Mouse (Mus musculus) embryonic fibroblast, embryonic 13.5 days (primary cell): Measurements from ENCODE around the gene Pnkd. TPM values are rescaled to one million over a fixed set of nuclear protein-coding genes. Genes with fewer than 3 reads are reported as not detected.
A peak's percentile ranks its signal among the peaks of the same experiment; 100 is the strongest.

Experiments
- H3K27ac ChIP-seq: 2 replicates; pipeline ENCODE4 v1.5.1; 2012; ENCODE audit warnings: low read length, control low read depth, inconsistent platforms; ENCODE audit not compliant: insufficient read depth
- H3K4me1 ChIP-seq: 2 replicates; pipeline ENCODE4 v1.6.1; 2011; ENCODE audit warnings: low read length; ENCODE audit not compliant: control insufficient read depth, insufficient read depth
- H3K4me3 ChIP-seq: 2 replicates; pipeline ENCODE4 v1.5.1; 2011; ENCODE audit warnings: mild to moderate bottlenecking, control low read depth, low read length; ENCODE audit not compliant: insufficient read depth
- CTCF ChIP-seq: IDR thresholded peaks from 2 replicates; pipeline ENCODE4 v1.5.1; 2011; ENCODE audit warnings: mild to moderate bottlenecking, control low read depth, low read length, moderate library complexity, borderline replicate concordance; ENCODE audit not compliant: insufficient read depth
- POLR2A ChIP-seq: IDR thresholded peaks from 2 replicates; pipeline ENCODE4 v1.6.1; 2011; ENCODE audit warnings: low read depth, mild to moderate bottlenecking, control low read depth, low read length, moderate library complexity
- polyA plus RNA-seq: library from polyadenylated mRNA; stranded (reverse); fragments of >200 nt; gene quantifications from 2 replicates; pipeline ENCODE4 v1.2.4, GENCODE M21; 2011; ENCODE audit warnings: low read depth; ENCODE audit not compliant: missing spikeins, insufficient read length

The Pnkd gene
- polyA plus RNA-seq, 1 experiment: 21.5 TPM

- H3K4me3 ChIP-seq: no peak overlapping the region
- no peaks in the 10 kb centered on the region for H3K4me1 ChIP-seq
- TF ChIP-seq CTCF: no peak
- no peak for TF ChIP-seq POLR2A
- no peak overlapping the region for H3K27ac ChIP-seq
These were observed 100.3 kb downstream of the Pnkd start for GRCm38 (mm10) chr1:74385064-74385463.

- Histone ChIP-seq H3K4me1 (no peaks in the 10 kb centered on the region), H3K27ac (no peak overlapping the region), H3K4me3 (no peak overlapping the region)
- TF ChIP-seq POLR2A: no peak
- no peak for TF ChIP-seq CTCF
These were observed 100.8 kb downstream of the Pnkd start for GRCm38 (mm10) chr1:74385531-74385930.

- Histone ChIP-seq H3K27ac (peak overlapping the region; percentile 96), H3K4me1 (no peaks in the 10 kb centered on the region), H3K4me3 (peak overlapping the region; percentile 41)
- TF ChIP-seq POLR2A (no peak), CTCF (no peak)
These were observed 101.6 kb downstream of the Pnkd start for GRCm38 (mm10) chr1:74386363-74386713.

GRCm38 (mm10) chr1:74386714-74387385, 102.1 kb downstream of the Pnkd start:
- TF ChIP-seq CTCF (no peak), POLR2A (peak; percentile 49; the same call in 1 of the 2 replicates)
- H3K4me1 ChIP-seq: no peaks in the 10 kb centered on the region
- H3K27ac ChIP-seq: peak overlapping the region; percentile 96
- peak overlapping the region; percentile 41 for H3K4me3 ChIP-seq

GRCm38 (mm10) chr1:74387386-74387988, 102.8 kb downstream of the Pnkd start:
- Histone ChIP-seq H3K27ac (peak overlapping the region; percentile 96), H3K4me1 (no peaks in the 10 kb centered on the region), H3K4me3 (peak overlapping the region; percentile 41; the same call in 1 of the 2 replicates)
- TF ChIP-seq CTCF (no peak), POLR2A (no peak)

- Histone ChIP-seq H3K4me1 (0 out of 2 replicates have a peak, but pooled peaks cover 3% of the 10 kb centered on the region), H3K4me3 (no peak overlapping the region), H3K27ac (no peak overlapping the region)
- no peak for TF ChIP-seq CTCF
- no peak for TF ChIP-seq POLR2A
These were observed 103.7 kb downstream of the Pnkd start for GRCm38 (mm10) chr1:74388398-74388920.

- peak overlapping the region; percentile 49 for H3K27ac ChIP-seq
- H3K4me3 ChIP-seq: no peak overlapping the region
- H3K4me1 ChIP-seq: 0 out of 2 replicates have a peak, but pooled peaks cover 3% of the 10 kb centered on the region
- TF ChIP-seq CTCF: no peak
- peak; percentile 53; the same call in 1 of the 2 replicates for TF ChIP-seq POLR2A
These were observed 105.1 kb downstream of the Pnkd start for GRCm38 (mm10) chr1:74389831-74390286.

GRCm38 (mm10) chr1:74390287-74390906, 105.7 kb downstream of the Pnkd start:
- no peak for TF ChIP-seq POLR2A
- TF ChIP-seq CTCF: peak; percentile 63; the same call in 1 of the 2 replicates
- H3K27ac ChIP-seq: peak overlapping the region; percentile 70
- H3K4me1 ChIP-seq: 0 out of 2 replicates have a peak, but pooled peaks cover 3% of the 10 kb centered on the region
- peak overlapping the region; percentile 12; the same call in 1 of the 2 replicates for H3K4me3 ChIP-seq

GRCm38 (mm10) chr1:74390924-74391748, 106.4 kb downstream of the Pnkd start, which contains the start of gene Ctdsp1:
Gene Ctdsp1, plus strand, starts transcription at chr1:74391509.
- TF ChIP-seq CTCF: no peak
- peak; percentile 58 for TF ChIP-seq POLR2A
- peak within 1 kb of the TSS; percentile 83 for H3K27ac ChIP-seq
- peak within 1 kb of the TSS; percentile 67 for H3K4me3 ChIP-seq
- H3K4me1 ChIP-seq: 0 out of 2 replicates have a peak, but pooled peaks cover 3% of the 10 kb centered on the region
